Mouse (Mus musculus): ENCODE results near the gene Usp32. TPM values are rescaled to one million over a fixed set of nuclear protein-coding genes. Genes with fewer than 3 reads are reported as not detected.

Usp32 gene
- polyA plus RNA-seq, 1 experiment from 2014 or later = 3.5 TPM

DNA sequence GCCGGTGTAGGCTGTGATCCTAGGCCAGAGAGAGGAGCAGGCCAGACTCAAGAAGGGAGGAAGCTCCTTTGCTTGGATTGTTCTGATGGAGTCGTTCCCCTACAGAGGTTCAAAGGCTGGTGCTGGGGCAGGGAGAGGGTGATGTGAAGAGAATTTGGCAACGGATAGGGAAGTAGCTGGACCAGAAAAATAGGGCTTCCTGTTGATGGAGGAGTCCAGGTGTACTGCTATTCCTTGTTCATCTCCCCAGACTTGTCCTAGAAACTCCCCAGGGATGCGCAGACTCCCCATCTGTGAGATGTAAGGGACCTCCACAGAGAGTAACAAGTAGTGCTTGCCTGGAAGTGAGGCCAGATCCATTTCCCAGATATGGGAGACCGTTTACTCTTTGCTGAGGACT is 183.6 kb downstream of the Usp32 start:
- H3K9ac ChIP-seq (ENCODE audit: low read depth, low read length) = no peak overlapping the region
- peaks cover 29% of the 10 kb centered on the region for H3K27me3 ChIP-seq (replicated peaks; ENCODE audit: control insufficient read depth, insufficient read depth, low read length)
- H3K4me3 ChIP-seq (ENCODE audit: low read depth, low read length) = no peak overlapping the region
- H3K36me3 ChIP-seq (ENCODE audit: control insufficient read depth, insufficient read depth) = no peaks in the 10 kb centered on the region
- 26% methylated on average over 5 of the region's 5 CpGs for WGBS
- no peak overlapping the region for H3K4me2 ChIP-seq (replicated peaks; ENCODE audit: low read depth)
- no peak for ATAC-seq
- no peak overlapping the region for H3K27ac ChIP-seq (ENCODE audit: low read depth, low read length)
- TF ChIP-seq CTCF (IDR thresholded peaks at IDR 0.05; ENCODE audit: low read depth) = no peak
- H3K4me1 ChIP-seq (replicated peaks; ENCODE audit: control insufficient read depth, insufficient read depth, low read length) = no peaks in the 10 kb centered on the region
- H3K9me3 ChIP-seq (ENCODE audit: control insufficient read depth) = no peaks in the 10 kb centered on the region

GRCm38 (mm10) chr11:84952611-84953010 is 187.3 kb downstream of the Usp32 start:
- Histone ChIP-seq H3K27ac (ENCODE audit: low read depth, low read length) (no peak overlapping the region), H3K4me1 (replicated peaks; ENCODE audit: control insufficient read depth, insufficient read depth, low read length) (no peaks in the 10 kb centered on the region), H3K9me3 (ENCODE audit: control insufficient read depth) (no peaks in the 10 kb centered on the region), H3K4me2 (replicated peaks; ENCODE audit: low read depth) (no peak overlapping the region), H3K36me3 (ENCODE audit: control insufficient read depth, insufficient read depth) (no peaks in the 10 kb centered on the region), H3K27me3 (replicated peaks; ENCODE audit: control insufficient read depth, insufficient read depth, low read length) (peaks cover 19% of the 10 kb centered on the region), H3K9ac (ENCODE audit: low read depth, low read length) (no peak overlapping the region), H3K4me3 (ENCODE audit: low read depth, low read length) (no peak overlapping the region)
- ATAC-seq = no peak
- 19% methylated on average over 2 of the region's 2 CpGs for WGBS
- TF ChIP-seq CTCF (IDR thresholded peaks at IDR 0.05; ENCODE audit: low read depth) = no peak

DNA sequence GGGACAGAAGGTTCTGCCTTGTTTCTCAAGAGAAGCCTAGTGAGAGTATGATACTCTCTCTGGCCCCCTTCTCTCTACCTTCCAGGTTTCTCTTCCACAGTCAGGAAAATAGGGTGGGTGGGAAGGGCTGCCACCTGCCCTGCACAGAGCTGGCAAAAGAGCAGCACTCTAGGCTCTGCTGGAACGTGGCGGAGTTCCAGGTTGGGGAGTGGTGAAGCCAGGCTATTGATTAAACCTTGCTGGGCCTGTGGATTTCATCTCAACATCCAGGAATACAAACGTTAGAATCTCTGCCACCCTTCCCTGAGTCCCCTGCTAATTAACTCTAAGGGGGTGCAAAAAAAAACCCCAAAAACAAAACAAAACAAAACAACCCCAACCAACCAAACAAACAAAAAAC is 191.4 kb downstream of the Usp32 start:
- Histone ChIP-seq H3K4me2 (replicated peaks; ENCODE audit: low read depth) (no peak overlapping the region), H3K27me3 (replicated peaks; ENCODE audit: control insufficient read depth, insufficient read depth, low read length) (peaks cover 13% of the 10 kb centered on the region), H3K36me3 (ENCODE audit: control insufficient read depth, insufficient read depth) (no peaks in the 10 kb centered on the region), H3K4me3 (ENCODE audit: low read depth, low read length) (no peak overlapping the region), H3K4me1 (replicated peaks; ENCODE audit: control insufficient read depth, insufficient read depth, low read length) (no peaks in the 10 kb centered on the region), H3K9ac (ENCODE audit: low read depth, low read length) (no peak overlapping the region), H3K9me3 (ENCODE audit: control insufficient read depth) (no peaks in the 10 kb centered on the region), H3K27ac (ENCODE audit: low read depth, low read length) (no peak overlapping the region)
- 41% methylated on average over 3 of the region's 3 CpGs for WGBS
- ATAC-seq = no peak
- no peak for TF ChIP-seq CTCF (IDR thresholded peaks at IDR 0.05; ENCODE audit: low read depth)

GRCm38 (mm10) chr11:84948114-84948513 is 191.8 kb downstream of the Usp32 start:
- no peak for TF ChIP-seq CTCF (IDR thresholded peaks at IDR 0.05; ENCODE audit: low read depth)
- H3K9me3 ChIP-seq (ENCODE audit: control insufficient read depth) = no peaks in the 10 kb centered on the region
- no peak overlapping the region for H3K4me2 ChIP-seq (replicated peaks; ENCODE audit: low read depth)
- no peaks in the 10 kb centered on the region for H3K36me3 ChIP-seq (ENCODE audit: control insufficient read depth, insufficient read depth)
- 59% methylated on average over 3 of the region's 3 CpGs for WGBS
- no peaks in the 10 kb centered on the region; the same call in 1 of the 2 replicates for H3K4me1 ChIP-seq (replicated peaks; ENCODE audit: control insufficient read depth, insufficient read depth, low read length)
- no peak overlapping the region for H3K9ac ChIP-seq (ENCODE audit: low read depth, low read length)
- H3K27ac ChIP-seq (ENCODE audit: low read depth, low read length) = no peak overlapping the region
- peaks cover 13% of the 10 kb centered on the region for H3K27me3 ChIP-seq (replicated peaks; ENCODE audit: control insufficient read depth, insufficient read depth, low read length)
- ATAC-seq = no peak
- no peak overlapping the region for H3K4me3 ChIP-seq (ENCODE audit: low read depth, low read length)

DNA sequence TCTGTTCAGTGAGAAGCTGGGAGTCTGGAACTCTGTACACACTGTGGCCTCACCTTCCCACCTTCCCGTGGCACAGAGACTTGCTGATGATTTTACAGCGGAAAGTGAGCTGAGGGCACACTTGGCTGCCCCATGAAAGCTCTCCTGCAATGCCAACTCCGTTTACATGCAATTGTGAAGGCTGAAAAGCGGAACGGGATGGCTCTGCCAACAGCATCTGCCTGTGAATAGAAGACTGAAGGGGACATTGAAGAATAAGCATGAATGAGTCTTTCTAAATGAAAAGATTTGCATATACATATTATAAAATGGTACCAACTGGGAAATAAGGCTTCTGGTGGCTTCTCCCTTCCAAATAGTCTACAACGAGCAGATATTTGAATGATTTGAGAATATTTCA is 192.8 kb downstream of the Usp32 start:
- no peaks in the 10 kb centered on the region for H3K9me3 ChIP-seq (ENCODE audit: control insufficient read depth)
- H3K4me1 ChIP-seq (replicated peaks; ENCODE audit: control insufficient read depth, insufficient read depth, low read length) = no peaks in the 10 kb centered on the region; the same call in 1 of the 2 replicates
- H3K27me3 ChIP-seq (replicated peaks; ENCODE audit: control insufficient read depth, insufficient read depth, low read length) = peaks cover 13% of the 10 kb centered on the region
- H3K27ac ChIP-seq (ENCODE audit: low read depth, low read length) = no peak overlapping the region
- H3K4me3 ChIP-seq (ENCODE audit: low read depth, low read length) = no peak overlapping the region
- WGBS = 73% methylated on average over 6 of the region's 6 CpGs
- no peak overlapping the region for H3K4me2 ChIP-seq (replicated peaks; ENCODE audit: low read depth)
- TF ChIP-seq CTCF (IDR thresholded peaks at IDR 0.05; ENCODE audit: low read depth) = no peak
- no peaks in the 10 kb centered on the region for H3K36me3 ChIP-seq (ENCODE audit: control insufficient read depth, insufficient read depth)
- no peak for ATAC-seq
- H3K9ac ChIP-seq (ENCODE audit: low read depth, low read length) = no peak overlapping the region

DNA sequence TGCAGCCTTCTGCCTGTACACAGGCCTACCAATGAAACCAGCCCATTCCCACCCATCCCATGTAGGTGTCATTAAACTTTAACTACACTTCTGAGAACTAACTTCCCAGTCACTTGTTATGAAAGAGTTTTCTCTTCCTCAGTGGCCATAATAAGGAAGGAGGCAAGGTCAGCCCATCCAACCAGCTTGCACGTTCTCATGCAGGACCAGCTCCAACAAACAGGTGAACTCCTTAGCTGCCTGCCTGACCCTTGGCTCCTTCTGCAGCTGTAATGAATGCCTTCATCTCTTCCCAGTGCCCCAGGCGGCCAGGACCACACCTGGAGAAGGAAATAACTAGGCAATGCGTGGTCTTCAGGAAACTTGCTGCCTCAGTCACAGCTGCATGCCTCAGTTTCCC is 194.1 kb downstream of the Usp32 start:
- WGBS = 25% methylated on average over 3 of the region's 3 CpGs

More for the DNA sequence above, 194.1 kb downstream of the Usp32 start:
- H3K4me3 ChIP-seq (ENCODE audit: low read depth, low read length) = no peak overlapping the region
- H3K4me1 ChIP-seq (replicated peaks; ENCODE audit: control insufficient read depth, insufficient read depth, low read length) = no peaks in the 10 kb centered on the region; the same call in 1 of the 2 replicates
- no peak overlapping the region for H3K9ac ChIP-seq (ENCODE audit: low read depth, low read length)
- no peaks in the 10 kb centered on the region for H3K9me3 ChIP-seq (ENCODE audit: control insufficient read depth)
- no peak overlapping the region for H3K27ac ChIP-seq (ENCODE audit: low read depth, low read length)
- TF ChIP-seq CTCF (IDR thresholded peaks at IDR 0.05; ENCODE audit: low read depth) = no peak
- H3K4me2 ChIP-seq (replicated peaks; ENCODE audit: low read depth) = no peak overlapping the region
- H3K36me3 ChIP-seq (ENCODE audit: control insufficient read depth, insufficient read depth) = no peaks in the 10 kb centered on the region
- no peak for ATAC-seq
- peaks cover 13% of the 10 kb centered on the region for H3K27me3 ChIP-seq (replicated peaks; ENCODE audit: control insufficient read depth, insufficient read depth, low read length)

All from intestine, postnatal 0 days (tissue).